Mouse (Mus musculus) kidney, embryonic 14.5 days (tissue): Measurements from ENCODE around the gene 6030458C11Rik. TPM values are rescaled to one million over a fixed set of nuclear protein-coding genes. Genes with fewer than 3 reads are reported as not detected.
"Not testable (repeated sequence)": the region's sequence is repeated elsewhere in the genome, so short reads cannot be mapped to it uniquely, and the experiment has no call there.

ENCODE experiments used
- ATAC-seq: fragments of 200-750 bp; cut with Nextera tagmentation; 2 replicates; pipeline ENCODE4 v1.8.0; 2017; ENCODE audit warnings: moderate number of reproducible peaks, mild to moderate bottlenecking, moderate TSS enrichment, moderate library complexity; ENCODE audit not compliant: low FRiP score, low TSS enrichment
- H3K27ac ChIP-seq: fragments of 300-500 bp; sonication (generic); 2 replicates; pipeline ENCODE4 v1.5.1; 2014; ENCODE audit warnings: low read depth, mild to moderate bottlenecking, low read length, moderate library complexity, mixed read lengths
- H3K27me3 ChIP-seq: fragments of 300-500 bp; sonication (generic); 2 replicates; pipeline ENCODE4 v1.6.1; 2014; ENCODE audit warnings: mild to moderate bottlenecking, low read length; ENCODE audit not compliant: control insufficient read depth, insufficient read depth
- H3K36me3 ChIP-seq: fragments of 300-500 bp; sonication (generic); 2 replicates; pipeline ENCODE4 v1.6.1; 2014; ENCODE audit warnings: low read length, mixed read lengths; ENCODE audit not compliant: control insufficient read depth, insufficient read depth
- H3K4me1 ChIP-seq: fragments of 300-500 bp; sonication (generic); 2 replicates; pipeline ENCODE4 v1.6.1; 2014; ENCODE audit warnings: low read length, mixed read lengths; ENCODE audit not compliant: control insufficient read depth, insufficient read depth
- H3K4me2 ChIP-seq: fragments of 300-500 bp; sonication (generic); replicated peaks from 2 replicates; pipeline ENCODE4 v1.6.1; 2014; ENCODE audit warnings: low read depth, mild to moderate bottlenecking, low read length
- H3K4me3 ChIP-seq: fragments of 300-500 bp; sonication (generic); 2 replicates; pipeline ENCODE4 v1.5.1; 2014; ENCODE audit warnings: mild to moderate bottlenecking, low read length
- H3K9ac ChIP-seq: fragments of 300-500 bp; sonication (generic); 2 replicates; pipeline ENCODE4 v1.6.1; 2014; ENCODE audit warnings: low read depth, mild to moderate bottlenecking, low read length, moderate library complexity
- H3K9me3 ChIP-seq: fragments of 300-500 bp; sonication (generic); 2 replicates; pipeline ENCODE4 v1.6.1; 2016; ENCODE audit warnings: low read length; ENCODE audit not compliant: control insufficient read depth
- WGBS: fragments of 180-500 bp; shearing (Covaris S2); extraction: QIAGEN DNeasy Blood & Tissue Kit; methylation state at CpG from one replicate; pipeline ENCODE4 v1.1.7; 2014; 5-methylcytosine and 5-hydroxymethylcytosine counted together
- polyA plus RNA-seq: library from polyadenylated mRNA; unstranded; fragments of >200 nt; fragmentation: Nextera tagmentation; extraction: Ambion mirVana; gene quantifications from 2 replicates; pipeline ENCODE4 v1.2.1, GENCODE M21; 2014

The 6030458C11Rik gene
- polyA plus RNA-seq, 1 experiment from 2014 or later, result 43.2 TPM

GRCm38 (mm10) chr15:12801142-12801506 is 23.3 kb downstream of the 6030458C11Rik start:
- not testable (repeated sequence) for H3K27me3 ChIP-seq, H3K9ac ChIP-seq, H3K4me2 ChIP-seq, H3K9me3 ChIP-seq, H3K27ac ChIP-seq, ATAC-seq, H3K4me1 ChIP-seq, H3K36me3 ChIP-seq, H3K4me3 ChIP-seq
- WGBS, result 83% methylated on average over 2 of the region's 2 CpGs

DNA sequence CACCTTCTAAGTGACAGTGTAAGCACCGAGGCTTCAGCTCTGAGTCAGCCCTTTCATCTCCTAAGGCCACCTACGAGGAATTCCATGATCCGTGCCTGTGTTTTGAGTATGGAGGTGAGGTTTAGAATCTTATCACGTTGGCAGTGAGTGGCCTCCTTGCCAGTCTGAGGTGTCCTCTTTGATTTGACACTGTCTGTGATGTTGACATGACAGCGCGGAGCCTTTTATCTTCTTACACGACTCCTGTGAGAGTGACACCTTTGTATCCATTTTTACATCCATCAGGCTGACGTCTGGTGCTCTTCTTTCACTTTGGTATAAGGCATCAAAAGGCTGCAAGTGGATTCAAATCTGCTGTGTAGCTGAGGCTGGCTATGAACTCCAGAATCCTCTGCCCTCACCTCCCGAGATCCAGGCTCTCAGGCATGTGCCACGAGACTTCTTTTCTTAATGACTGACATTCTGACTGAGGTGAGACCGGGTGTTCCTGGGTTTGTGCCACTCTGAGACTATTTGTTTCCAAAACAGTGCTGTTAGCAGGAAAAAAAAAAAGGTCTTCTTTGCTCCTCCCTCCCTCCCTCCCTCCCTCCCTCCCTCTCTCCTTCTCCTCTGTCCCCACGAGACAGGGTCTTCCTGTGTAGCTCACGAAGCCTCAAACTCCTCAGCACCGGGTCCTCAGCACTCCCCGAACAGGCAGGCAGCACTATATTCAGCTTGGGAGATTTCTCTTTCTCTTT is 23.9 kb downstream of the 6030458C11Rik start:
- no peak for ATAC-seq
- Histone ChIP-seq H3K36me3 (no peaks in the 10 kb centered on the region), H3K27ac (no peak overlapping the region), H3K9me3 (no peaks in the 10 kb centered on the region), H3K4me3 (no peak overlapping the region), H3K9ac (no peak overlapping the region), H3K4me1 (no peaks in the 10 kb centered on the region), H3K27me3 (no peaks in the 10 kb centered on the region), H3K4me2 (no peak overlapping the region)
- 48% methylated on average over 15 of the region's 15 CpGs for WGBS

- no peak for ATAC-seq
- Histone ChIP-seq H3K27me3 (no peaks in the 10 kb centered on the region), H3K4me1 (no peaks in the 10 kb centered on the region), H3K9me3 (no peaks in the 10 kb centered on the region), H3K36me3 (no peaks in the 10 kb centered on the region), H3K9ac (no peak overlapping the region), H3K4me3 (no peak overlapping the region), H3K27ac (no peak overlapping the region), H3K4me2 (no peak overlapping the region)
- WGBS, result 82% methylated on average over 6 of the region's 6 CpGs
These were observed 26.4 kb downstream of the 6030458C11Rik start for GRCm38 (mm10) chr15:12798043-12798442.

DNA sequence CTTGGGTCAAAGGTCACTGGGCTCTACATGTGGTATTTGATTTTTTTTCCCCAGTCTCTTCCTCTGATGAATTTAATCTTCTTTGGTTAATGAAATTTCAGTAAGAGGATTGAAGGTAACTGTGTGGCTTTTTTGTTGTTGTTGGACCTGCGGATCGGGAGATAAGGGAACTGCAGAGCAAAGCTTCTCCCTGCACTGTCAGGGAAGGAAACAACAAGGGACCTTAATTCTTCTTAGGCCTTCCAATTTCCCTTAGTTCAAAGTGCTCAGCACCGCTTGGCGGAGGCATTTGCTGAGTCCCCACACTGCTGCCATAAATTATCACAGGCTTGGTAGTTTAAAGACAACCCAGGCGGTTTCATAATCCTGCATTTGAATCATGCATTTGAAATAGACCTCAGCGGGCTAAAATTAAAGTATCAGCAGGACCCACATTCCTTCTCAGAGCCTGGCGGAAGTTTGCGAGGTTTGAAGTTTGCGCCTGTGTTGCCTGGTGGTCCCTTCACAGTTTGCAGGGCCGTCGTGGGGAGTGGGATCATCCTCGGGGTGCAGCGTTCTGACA is 28.5 kb downstream of the 6030458C11Rik start:
- H3K27me3 ChIP-seq, result no peaks in the 10 kb centered on the region
- no peak overlapping the region for H3K9ac ChIP-seq
- WGBS, result 56% methylated on average over 13 of the region's 13 CpGs
- no peak overlapping the region for H3K4me2 ChIP-seq
- no peak overlapping the region for H3K27ac ChIP-seq
- no peak overlapping the region for H3K4me3 ChIP-seq
- no peaks in the 10 kb centered on the region for H3K9me3 ChIP-seq
- ATAC-seq, result no peak
- H3K36me3 ChIP-seq, result no peaks in the 10 kb centered on the region
- H3K4me1 ChIP-seq, result no peaks in the 10 kb centered on the region

DNA sequence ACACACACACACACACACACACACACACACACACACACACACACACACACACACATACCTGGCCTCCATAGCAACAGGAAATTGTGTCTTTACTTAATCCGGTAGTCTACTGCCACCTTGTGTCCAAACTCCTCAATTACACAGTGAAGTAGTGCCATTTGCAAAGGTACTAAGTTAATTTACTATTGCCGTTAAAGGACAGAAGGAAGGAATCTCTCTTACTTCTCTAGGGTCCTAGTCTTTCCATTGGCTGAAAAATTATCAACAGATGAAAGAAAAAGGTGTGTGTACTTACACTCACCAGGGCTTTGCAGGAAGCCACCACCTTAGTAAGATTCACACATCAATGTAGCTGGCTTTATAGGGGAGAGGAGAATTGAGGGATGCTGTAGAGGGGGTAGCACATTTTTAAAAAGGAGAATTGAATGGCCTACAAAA is 29.0 kb downstream of the 6030458C11Rik start:
- Histone ChIP-seq H3K9me3 (no peaks in the 10 kb centered on the region), H3K4me2 (no peak overlapping the region), H3K27me3 (no peaks in the 10 kb centered on the region), H3K4me3 (no peak overlapping the region), H3K27ac (no peak overlapping the region), H3K36me3 (no peaks in the 10 kb centered on the region), H3K4me1 (no peaks in the 10 kb centered on the region), H3K9ac (no peak overlapping the region)
- 0% methylated on average over 2 of the region's 2 CpGs for WGBS
- ATAC-seq, result peak; percentile 66; the same call in 1 of the 2 replicates

DNA sequence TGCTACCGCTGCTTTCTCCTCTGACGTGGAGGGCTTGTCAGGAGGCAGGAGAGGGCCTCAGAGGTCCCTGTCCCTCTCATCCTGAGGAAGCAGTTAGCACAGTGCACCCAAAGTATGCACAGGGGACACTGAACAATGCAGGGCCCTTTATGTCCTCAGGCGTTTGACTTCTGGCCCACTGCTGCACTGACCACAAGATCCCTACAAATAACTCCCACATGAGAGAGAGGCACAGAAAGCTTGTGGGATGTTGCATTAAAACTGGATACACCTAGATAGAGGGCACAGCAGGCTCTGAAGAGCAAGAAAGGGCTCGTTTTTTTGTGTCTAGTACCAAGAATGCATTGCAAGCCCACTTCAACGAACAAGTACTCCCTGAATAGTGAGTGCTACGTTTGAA is 30.1 kb downstream of the 6030458C11Rik start:
- no peaks in the 10 kb centered on the region for H3K36me3 ChIP-seq
- no peak for ATAC-seq
- 0 out of 2 replicates have a peak, but pooled peaks cover 4% of the 10 kb centered on the region for H3K4me1 ChIP-seq
- H3K4me3 ChIP-seq, result no peak overlapping the region
- 81% methylated on average over 6 of the region's 6 CpGs for WGBS
- no peaks in the 10 kb centered on the region for H3K9me3 ChIP-seq
- no peak overlapping the region for H3K4me2 ChIP-seq
- H3K9ac ChIP-seq, result no peak overlapping the region
- no peak overlapping the region for H3K27ac ChIP-seq
- H3K27me3 ChIP-seq, result no peaks in the 10 kb centered on the region

GRCm38 (mm10) chr15:12789406-12789867 is 35.0 kb downstream of the 6030458C11Rik start:
- H3K4me2 ChIP-seq, result no peak overlapping the region; the same call in 1 of the 2 replicates
- no peaks in the 10 kb centered on the region for H3K36me3 ChIP-seq
- no peak overlapping the region for H3K27ac ChIP-seq
- ATAC-seq, result peak; percentile 62
- H3K4me3 ChIP-seq, result no peak overlapping the region
- H3K9me3 ChIP-seq, result no peaks in the 10 kb centered on the region
- no peak overlapping the region; the same call in 1 of the 2 replicates for H3K9ac ChIP-seq
- H3K4me1 ChIP-seq, result 0 out of 2 replicates have a peak, but pooled peaks cover 6% of the 10 kb centered on the region
- H3K27me3 ChIP-seq, result no peaks in the 10 kb centered on the region
- 13% methylated on average over 10 of the region's 10 CpGs for WGBS

DNA sequence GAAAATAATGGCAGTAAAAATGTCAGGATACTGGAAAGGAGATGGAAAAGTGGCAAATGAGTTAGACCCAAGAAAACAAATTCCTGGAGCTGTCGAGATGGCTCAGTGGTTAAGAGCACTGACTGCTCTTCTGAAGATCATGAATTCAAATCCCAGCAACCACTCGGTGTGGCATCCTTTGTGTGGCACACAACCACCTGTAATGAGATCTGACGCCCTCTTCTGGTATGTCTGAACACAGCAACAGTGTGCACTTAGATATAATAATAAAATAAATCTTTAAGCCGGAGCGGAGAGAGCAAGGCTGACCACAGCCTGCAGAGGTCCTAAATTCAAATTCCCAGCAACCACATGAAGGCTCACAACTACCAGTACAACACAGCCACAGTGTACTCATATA is 35.9 kb downstream of the 6030458C11Rik start:
- Histone ChIP-seq H3K4me1 (0 out of 2 replicates have a peak, but pooled peaks cover 6% of the 10 kb centered on the region), H3K4me3 (no peak overlapping the region), H3K4me2 (no peak overlapping the region), H3K9ac (no peak overlapping the region), H3K27ac (no peak overlapping the region), H3K9me3 (no peaks in the 10 kb centered on the region), H3K27me3 (no peaks in the 10 kb centered on the region), H3K36me3 (no peaks in the 10 kb centered on the region)
- 79% methylated on average over 5 of the region's 5 CpGs for WGBS
- ATAC-seq, result no peak

- no peak overlapping the region for H3K4me3 ChIP-seq
- no peak overlapping the region; the same call in 1 of the 2 replicates for H3K4me2 ChIP-seq
- H3K36me3 ChIP-seq, result no peaks in the 10 kb centered on the region
- no peak overlapping the region for H3K27ac ChIP-seq
- H3K9ac ChIP-seq, result no peak overlapping the region
- ATAC-seq, result no peak
- H3K9me3 ChIP-seq, result peaks cover 3% of the 10 kb centered on the region; the same call in 1 of the 2 replicates
- no peaks in the 10 kb centered on the region for H3K27me3 ChIP-seq
- H3K4me1 ChIP-seq, result no peaks in the 10 kb centered on the region
- WGBS, result 47% methylated on average over 13 of the region's 16 CpGs
These were observed 42.6 kb downstream of the 6030458C11Rik start for GRCm38 (mm10) chr15:12781729-12782326.
